Mouse (Mus musculus) cortical plate, adult 2 months (tissue): ENCODE measurements around the gene Ak3.
A peak's percentile ranks its signal among the peaks of the same experiment; 100 is the strongest.

ENCODE experiments used
- CTCF ChIP-seq: fragments of 200-500 bp; IDR thresholded peaks from 2 replicates; pipeline ENCODE4 v1.5.1; 2011; ENCODE audit warnings: mild to moderate bottlenecking, control low read depth, low read length; ENCODE audit not compliant: insufficient read depth; ENCODE audit errors: extremely low read depth
- POLR2A ChIP-seq: fragments of 200-500 bp; IDR thresholded peaks from 2 replicates; pipeline ENCODE4 v1.6.1; 2011; ENCODE audit warnings: mild to moderate bottlenecking, low read length, control low read depth; ENCODE audit not compliant: insufficient read depth; ENCODE audit errors: extremely low read depth

GRCm38 (mm10) chr19:28990194-28990589, 57.6 kb downstream of the Ak3 start, which contains the start of gene Cdc37l1:
- TF ChIP-seq CTCF (no peak), POLR2A (peak; percentile 75)
